Mouse (Mus musculus): ENCODE data around the gene Zfyve1. TPM values are rescaled to one million over a fixed set of nuclear protein-coding genes. Genes with fewer than 3 reads are reported as not detected.

Gene Zfyve1
- total RNA-seq, 2 experiments from 2014 or later, result 34.0 to 37.1 TPM

DNA sequence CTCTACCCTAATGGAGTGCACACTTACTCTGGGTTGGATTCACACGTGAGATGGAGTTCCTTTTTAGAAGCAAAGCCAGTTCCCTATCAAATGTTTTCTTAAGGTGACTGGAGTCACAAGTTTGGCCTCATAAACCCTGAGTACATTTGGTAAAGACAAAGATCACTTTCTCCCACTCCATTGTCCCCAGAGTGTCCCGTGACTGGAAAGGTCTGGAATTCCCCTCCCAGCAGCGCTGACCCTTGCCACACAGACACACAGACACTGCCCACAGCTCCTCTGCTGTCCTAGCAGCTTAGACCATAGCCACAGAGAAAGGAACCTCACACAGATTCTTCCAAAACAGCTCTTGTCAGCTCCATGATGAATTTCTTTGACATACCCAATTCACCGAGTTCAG lies 14.9 kb downstream of the Zfyve1 start:
- DNase-seq (ENCODE audit: low spot score in 2 of 2), result no peak

DNA sequence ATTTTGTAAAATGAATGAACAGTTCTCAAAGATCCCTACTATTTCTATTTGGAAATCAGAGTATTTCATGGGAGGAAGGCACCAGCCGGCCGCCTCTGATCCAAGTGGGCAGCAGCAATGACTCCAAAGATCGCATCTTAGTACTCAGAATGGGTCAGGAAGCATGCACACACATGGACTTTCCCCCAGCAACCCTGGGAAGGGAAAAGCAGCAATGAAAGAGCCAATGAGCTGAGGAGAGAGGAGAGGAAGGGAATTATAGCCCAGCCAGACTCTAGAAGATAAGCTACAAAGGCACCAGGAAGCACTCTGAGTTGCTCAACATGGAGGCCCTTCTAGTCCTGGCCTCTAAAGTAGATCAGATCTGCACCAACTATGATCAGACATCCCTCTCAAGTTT lies 16.7 kb downstream of the Zfyve1 start:
- no peak for DNase-seq (ENCODE audit: low spot score in 2 of 2)

DNA sequence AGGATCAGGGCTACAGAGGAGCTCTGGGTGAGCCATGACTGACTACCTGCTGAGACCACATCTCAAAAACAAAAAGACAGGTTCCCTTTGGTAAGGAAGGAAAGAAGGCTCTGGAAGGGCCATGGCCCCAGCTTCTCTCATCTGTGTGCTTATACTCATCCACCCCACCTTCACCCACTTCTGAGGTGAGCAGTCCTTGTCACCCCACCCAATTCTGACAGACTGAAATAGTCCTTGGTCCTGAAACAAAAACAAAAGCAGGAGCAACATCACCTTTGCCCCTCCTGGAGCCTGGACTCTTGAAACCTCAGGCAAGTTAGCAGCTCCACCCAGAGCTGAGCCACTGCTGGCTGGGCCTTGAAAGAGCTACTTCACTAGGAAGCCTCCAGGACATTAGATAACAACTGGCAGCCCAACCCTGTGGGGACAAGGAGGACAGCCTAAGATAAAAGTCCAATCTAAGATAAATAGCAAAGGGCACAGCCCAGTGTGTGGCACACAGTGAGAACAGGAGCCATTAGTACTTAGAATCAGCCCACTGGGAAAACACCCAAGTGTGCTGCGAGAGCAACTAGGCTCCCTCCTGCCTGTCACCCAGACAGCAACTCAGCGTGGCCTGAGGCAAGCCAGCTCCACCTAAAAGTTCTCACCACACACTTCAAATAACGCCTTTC lies 18.0 kb downstream of the Zfyve1 start:
- peak in 1 of 2 experiments; percentile 22 for DNase-seq (ENCODE audit: low spot score in 2 of 2)

DNA sequence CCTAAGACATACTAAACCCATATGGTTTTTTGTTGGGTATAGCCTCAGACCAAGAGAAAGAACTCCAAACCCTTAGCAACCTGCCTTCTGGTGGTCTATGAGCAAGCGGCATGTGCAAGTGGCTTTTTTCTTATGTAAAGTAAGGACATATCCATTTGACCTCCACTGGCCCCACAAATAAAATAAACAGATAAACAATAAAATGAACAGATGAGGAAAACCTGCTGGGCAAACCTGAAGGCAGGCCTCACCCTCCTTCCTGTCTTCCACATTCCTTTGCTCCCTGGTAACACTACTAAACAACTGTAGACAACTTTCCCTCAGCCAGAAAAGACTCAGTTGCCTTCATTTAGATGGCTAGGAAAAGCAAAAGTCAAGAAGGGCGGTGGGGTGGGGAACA lies 18.7 kb downstream of the Zfyve1 start:
- no peak for DNase-seq (ENCODE audit: low spot score in 2 of 2)

DNA sequence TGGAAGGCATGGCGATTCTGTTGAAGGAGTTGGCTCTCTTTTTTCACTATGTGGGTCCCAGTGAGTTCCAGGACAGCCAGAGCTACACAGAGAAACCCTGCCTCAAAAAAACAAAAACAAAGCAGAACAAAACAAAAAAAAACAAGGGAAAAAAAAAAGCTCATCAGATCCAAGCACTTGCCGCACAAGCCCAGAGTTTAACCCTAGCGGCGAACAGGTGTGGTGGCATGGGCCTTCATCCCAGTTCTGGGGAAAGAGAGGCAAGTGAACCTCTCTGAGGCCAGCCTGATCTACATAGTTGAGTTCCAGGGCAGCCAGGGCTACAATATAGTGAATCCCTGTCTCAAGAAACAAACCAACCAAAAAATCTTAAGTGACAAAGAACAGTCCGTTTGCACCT lies 19.6 kb downstream of the Zfyve1 start:
- no peak for DNase-seq (ENCODE audit: low spot score in 2 of 2)

DNA sequence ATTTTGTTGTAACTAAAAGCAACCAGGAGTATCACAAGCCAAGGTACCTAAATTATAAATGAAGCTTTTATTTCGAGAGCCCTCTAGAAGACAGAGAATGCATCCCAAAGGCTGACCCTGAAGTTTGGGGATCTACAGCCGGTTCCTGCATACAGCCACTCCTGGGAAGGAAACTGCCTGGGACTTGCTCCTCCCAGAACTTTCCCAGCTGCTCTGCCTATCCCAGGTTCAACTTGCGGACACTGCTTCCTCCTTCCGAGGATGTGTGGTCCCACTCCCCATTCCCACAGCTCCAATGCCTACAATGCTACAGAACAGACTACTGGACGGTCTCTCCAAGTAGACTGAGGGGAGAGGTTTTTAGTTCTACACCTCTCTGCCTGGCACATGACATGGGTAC lies 24.3 kb downstream of the Zfyve1 start:
- no peak for DNase-seq (ENCODE audit: low spot score in 2 of 2)

DNA sequence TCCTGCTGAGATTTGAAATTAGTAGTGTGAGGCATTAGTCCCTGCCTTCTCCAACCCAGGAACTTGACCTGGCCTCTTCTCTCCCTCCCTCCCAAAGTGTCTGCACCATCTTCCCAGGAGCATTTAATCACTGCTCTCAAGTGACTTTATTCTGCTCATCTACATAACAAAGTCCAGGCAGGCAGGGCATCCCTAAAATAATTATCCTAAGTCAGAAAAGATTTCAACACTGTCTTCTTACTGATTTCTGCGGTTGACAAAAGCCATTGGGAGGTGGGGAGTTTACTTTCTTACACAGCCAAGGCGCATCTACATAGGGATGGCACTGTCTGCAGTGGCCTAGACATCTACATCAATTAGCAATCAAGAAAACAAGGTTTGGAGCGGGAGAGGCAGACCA lies 27.2 kb downstream of the Zfyve1 start:
- DNase-seq (ENCODE audit: low spot score in 2 of 2), result no peak

DNA sequence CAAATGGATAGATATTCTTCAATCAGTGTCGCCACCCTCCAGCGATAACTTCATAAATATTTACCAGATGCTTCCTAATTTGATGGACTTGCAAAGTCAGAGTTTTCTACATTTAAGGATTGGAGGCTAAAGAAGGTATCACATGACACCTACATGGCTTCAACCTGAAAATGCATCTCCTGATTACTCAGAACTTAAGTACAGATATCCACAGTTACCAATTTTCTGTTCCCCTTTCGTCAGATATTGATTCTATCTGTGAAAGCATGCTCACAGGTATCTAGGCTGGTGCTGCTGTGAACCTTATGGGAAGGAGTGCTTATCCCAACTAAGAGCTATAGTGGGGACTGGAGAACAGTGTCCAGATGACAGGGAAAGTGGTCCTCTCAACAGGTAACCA lies 34.4 kb downstream of the Zfyve1 start:
- DNase-seq (ENCODE audit: low spot score in 2 of 2), result no peak

DNA sequence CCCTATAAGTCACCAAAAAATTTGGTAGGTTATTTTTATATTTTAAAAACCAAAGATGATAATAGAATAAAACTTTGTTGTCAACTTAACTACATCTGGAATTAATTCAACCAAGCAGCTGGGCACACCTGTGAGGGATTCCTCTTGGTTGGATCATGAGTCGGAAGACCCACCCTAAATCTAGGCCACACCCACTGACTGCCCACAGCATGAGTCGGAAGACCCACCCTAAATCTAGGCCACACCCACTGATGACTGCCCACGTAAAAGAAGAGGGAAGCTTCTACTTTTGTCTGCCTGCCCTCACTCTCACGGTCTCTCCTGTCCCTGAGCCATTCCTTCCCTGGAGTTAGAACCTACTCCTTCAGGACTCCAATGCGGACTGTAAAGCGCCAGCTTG lies 36.8 kb downstream of the Zfyve1 start:
- no peak for DNase-seq (ENCODE audit: low spot score in 2 of 2)

DNA sequence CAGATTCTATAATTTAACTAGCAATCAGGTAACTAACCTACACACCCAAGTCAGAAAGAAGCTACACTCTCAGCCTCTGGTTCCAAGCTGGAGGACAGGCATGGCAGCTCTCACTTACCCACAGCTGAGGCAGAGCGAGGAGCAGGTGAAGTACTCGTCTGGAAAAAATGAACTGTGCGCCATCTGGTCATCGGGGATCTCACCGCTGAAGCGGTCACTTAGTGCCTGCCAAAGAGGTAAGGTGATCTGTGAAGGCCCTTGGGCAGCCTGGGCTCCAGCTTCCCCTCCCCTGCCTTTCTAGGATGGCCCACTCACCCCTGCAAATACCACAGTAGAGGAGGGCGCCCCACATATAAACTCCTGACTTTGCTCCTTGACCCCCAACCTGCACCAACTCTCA lies 38.5 kb downstream of the Zfyve1 start:
- DNase-seq (ENCODE audit: low spot score in 2 of 2), result no peak

DNA sequence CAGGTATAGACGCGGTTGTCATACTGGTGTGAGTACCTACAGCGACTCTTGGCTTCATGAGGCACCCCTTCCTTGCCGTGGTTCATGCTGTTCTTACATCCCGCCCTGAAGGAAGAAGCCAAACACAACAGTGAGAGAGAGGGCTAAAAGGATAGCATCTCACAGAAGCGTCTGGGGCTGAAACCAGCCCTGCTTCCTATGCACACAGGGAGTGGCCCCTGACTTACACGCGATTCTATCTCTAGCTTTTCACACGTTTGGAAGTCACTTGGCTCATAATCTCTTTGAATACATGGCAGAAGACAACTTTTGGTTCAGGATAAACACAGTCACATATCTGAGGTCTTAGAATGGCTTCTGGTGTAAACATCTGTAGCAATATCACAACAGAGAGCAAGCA lies 41.4 kb downstream of the Zfyve1 start:
- no peak for DNase-seq (ENCODE audit: low spot score in 2 of 2)

DNA sequence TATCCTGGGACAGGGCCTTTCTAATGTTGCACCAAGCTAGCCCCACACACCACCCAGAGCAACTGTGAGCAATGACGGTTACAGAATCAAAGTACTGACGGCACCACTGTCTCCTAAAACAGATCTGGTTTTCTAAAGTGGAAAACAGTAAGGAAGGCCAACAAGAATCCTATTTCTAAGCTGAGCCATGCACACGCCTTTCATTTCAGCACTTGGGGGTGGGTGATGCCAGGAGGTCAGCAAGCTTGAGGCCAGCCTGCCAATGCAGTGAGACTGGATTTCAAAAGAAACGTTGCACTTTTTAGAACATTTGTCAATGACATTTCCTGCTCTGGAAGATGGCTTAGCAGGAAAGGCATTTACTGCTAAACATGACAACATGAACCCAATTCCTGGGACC lies 43.2 kb downstream of the Zfyve1 start:
- no peak for DNase-seq (ENCODE audit: low spot score in 2 of 2)

DNA sequence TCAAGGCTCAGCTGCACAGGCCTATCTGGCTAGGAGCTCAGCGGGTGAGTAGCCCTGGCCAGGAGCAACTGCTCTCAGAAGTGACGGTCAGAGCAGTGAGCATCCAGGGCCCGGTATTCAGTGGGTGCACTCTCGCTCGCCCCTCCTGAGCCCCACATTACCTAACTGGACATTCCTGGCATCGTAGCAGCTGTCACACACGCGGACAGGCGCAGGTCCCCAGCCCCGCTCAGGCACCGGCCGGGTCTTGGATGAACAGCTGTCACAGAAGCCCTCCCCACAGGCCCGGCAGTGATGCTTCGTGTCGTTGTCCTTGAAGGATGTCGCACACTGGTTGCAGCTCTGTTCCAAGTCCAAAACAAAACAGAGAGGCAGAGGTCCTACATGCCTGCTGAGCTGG lies 45.7 kb downstream of the Zfyve1 start:
- no peak for DNase-seq (ENCODE audit: low spot score in 2 of 2)

DNA sequence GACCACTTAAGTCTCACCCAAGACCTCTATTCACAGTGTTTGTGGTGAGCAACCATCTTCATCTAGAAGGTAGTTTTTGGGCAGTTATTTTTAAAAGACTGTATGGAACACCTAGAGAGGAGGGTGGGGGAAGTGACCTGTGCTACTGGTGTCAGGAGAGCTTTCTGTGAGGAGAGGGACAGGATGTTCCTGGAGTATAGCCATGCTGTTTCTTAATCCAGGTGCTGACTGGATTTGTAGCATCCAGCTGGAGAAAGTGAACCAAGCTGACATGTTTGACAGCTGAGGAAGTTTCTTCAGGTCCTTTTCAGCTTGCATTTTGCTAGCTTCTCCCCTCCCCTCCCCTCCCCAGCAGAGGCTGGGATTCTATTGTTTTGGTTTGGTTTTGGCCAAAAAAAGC lies 52.2 kb downstream of the Zfyve1 start:
- DNase-seq (ENCODE audit: low spot score in 2 of 2), result no peak

DNA sequence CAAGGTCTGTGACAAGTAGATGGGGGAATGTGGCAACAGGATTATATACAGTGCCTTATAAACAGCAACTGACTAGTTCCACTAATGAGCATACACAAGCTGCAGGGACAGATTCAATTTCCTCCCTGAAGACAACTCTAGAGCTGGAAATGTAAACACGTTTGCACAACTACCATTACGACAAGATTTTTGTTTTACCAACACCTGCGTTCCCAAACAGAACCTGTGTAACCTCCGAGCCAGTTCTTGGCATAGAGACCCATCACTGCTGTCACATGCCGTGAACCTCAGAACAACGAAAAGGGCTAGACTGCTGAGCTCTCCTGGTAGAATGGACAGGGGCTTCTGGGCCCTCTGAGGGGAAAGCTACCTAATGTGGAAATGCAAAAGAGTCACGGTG lies 53.0 kb downstream of the Zfyve1 start:
- DNase-seq (ENCODE audit: low spot score in 2 of 2), result no peak

DNA sequence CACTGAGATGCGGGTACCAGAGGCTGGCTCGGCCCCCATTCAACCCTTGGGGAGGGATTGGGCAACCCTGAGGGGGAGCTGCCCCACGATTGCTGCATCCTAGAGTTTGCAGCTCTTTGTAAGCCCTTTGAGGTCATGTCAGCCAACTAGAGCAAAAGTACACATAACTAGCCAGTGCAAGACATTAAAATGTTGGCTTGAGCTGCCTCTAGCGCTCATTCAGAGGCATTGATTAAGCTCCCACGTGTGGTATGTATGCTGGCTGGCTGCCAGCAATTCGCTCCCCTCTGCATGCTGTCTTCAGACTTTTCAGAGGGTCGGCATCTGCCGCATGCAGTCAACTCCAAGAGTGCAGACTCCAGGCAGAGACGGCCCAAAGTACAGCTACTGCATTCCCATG lies 61.0 kb downstream of the Zfyve1 start:
- DNase-seq (ENCODE audit: low spot score in 2 of 2), result no peak

DNA sequence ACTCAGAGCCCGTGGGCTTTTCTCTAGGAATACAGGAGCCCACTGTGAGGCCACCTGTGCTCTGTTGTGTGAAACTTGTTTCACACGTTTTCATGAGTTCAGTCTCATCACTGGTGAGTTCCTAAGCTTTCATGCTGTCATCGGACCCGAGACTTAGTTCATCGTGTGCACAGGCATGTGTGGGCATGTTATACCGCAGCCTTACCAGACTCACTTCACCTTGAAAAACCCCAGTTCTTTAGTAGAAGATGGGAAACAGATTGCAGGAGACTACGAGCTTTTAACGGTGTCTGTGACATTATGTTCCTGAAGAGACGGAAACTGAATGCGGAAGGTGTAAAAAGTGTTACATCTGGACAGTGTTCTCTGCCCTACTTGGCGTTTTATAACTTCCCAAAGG lies 61.6 kb downstream of the Zfyve1 start:
- DNase-seq (ENCODE audit: low spot score in 2 of 2), result no peak

DNA sequence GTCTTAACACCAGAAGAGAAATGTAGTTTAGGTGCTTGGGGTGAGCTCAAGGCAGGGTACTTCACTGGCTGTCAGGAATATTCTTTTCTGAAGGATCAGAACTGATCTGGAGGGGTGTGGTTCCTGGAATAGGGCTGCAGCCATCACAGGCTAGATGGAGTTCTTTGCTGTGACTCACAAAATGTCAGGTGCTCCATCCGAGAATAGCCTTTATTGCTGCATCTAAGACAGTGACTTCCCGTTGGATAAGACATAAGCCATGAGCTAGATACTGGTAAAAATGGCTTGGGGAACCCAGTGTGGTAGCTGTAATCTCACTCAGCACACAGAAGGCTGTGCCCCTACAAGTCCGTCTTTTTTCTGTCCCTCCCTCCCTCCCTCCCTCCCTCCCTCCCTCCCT lies 62.8 kb downstream of the Zfyve1 start:
- DNase-seq (ENCODE audit: low spot score in 2 of 2), result no peak

DNA sequence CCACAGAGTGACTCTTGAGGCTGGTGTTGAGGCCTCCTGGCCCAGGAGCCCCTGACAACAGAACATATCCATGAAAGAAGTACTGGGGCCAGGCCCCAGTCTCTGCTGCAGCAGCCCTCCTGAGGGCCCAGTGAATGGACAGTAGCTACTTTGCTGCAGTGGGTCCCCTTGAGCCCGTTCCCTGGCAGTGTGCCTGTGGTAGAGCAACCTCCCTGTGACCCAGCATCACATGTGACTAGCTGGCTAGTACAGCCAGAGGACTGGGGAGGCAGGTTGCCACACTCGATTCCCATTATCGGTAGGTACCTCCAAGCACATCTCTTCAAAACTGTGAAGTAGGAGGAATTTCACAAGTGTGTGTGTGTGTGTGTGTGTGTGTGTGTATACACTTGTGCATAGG lies 64.1 kb downstream of the Zfyve1 start:
- peak in 1 of 2 experiments; percentile 39 for DNase-seq (ENCODE audit: low spot score in 2 of 2)

DNA sequence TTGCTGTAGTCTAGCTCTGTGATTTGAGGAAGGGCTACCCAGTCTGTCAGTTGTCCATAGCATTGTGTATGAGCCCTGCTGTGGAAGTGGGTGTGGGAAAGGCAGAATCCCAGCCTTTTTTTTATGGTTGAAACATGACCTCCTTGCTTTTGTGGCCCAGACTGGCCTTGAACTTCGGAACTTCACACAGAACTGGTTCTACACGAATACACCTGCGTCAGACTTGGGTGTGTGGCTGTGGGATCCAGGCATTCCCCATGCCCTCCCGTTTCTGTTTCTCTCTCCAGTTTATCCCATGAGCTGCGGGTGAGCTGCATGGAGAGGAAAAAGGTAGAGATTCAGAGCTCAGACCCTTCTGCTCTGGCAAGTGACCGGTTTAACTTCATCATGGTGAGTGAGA lies 65.0 kb downstream of the Zfyve1 start:
- DNase-seq (ENCODE audit: low spot score in 2 of 2), result no peak

DNA sequence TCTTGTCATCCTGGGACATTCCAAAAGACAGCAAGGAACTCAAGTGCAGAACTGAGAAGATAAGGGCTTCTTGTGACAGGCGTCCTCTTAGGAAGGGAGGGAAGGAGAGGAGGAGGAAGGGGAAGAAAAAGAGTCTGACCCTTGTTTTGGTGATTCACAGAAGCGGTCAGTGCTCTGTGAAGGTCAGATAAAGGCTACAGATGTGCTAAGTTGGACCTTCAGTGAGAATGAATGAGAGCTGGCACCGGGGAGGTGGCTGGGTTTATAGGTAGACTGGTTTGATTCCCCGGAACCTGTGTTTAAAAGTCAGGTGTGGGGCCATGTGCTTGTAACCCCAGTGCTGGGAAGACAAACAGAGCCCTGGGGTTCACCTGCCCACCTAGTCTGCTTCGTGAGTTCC lies 68.4 kb downstream of the Zfyve1 start:
- no peak for DNase-seq (ENCODE audit: low spot score in 2 of 2)

DNA sequence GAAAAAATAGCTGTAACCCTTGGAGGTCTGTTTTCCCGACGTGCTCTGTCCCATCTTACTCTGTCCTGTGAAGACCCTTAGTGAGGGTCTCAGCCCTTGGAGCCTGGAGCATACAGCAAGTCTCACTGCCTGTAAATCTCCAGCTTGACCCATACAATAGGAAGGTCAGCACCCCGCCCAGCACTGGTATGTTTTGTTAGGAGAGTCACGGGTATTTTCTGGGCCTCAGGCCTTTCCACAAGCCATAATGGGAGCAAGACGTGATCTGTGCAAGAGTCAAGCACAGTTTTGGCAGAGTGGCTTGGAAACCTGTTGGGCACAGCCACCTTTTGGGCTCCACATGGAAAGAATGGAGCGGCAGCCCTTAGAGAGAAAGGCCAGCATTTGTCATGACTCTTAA lies 69.2 kb downstream of the Zfyve1 start:
- no peak for DNase-seq (ENCODE audit: low spot score in 2 of 2)

DNA sequence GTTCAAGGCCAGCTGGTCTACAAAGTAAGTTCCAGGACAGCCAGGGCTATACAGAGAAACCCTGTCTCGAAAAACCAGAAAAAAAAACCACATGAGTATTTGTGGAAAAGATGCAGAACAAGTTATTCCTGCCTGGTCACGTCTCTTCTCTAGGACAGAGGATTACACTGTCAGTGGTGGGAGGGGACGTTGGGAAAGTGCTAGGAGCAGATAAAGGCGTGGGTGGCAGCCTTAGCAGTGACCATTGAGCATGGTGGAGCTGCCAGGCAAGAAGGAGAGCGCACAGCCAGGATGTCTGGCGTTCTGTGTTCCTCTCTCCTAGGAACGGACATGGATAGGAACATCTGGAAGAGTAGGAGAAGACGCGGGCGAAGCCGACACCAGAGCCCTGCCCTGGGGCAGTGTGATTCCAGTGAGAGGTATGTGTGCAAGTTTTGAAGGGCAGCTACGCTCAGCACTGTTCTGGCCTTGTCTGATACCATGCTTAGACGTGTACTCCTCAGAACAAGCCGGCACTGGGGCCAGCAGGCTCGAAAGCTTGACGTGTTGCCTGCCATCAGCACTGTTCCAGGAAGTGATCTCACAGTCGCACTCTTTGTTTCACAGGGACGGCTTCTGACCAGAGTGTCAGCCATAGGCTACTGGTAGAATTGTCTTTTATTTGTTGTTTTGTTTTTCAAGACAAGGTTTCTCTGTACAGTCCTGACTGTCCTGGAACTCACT lies 71.0 kb downstream of the Zfyve1 start:
- no peak for DNase-seq (ENCODE audit: low spot score in 2 of 2)

Data from layer of hippocampus, postnatal 10 days (tissue).